Mouse (Mus musculus) heart, adult 2 months (tissue): Measurements from ENCODE around the gene Krt81. TPM values are rescaled to one million over a fixed set of nuclear protein-coding genes. Genes with fewer than 3 reads are reported as not detected.

Experiments
- DNase-seq, 2 experiments: peaks; one replicate each; pipeline ENCODE4 v3.0.0; 2021
- H3K27ac ChIP-seq: fragments of 200-600 bp; 2 replicates; pipeline ENCODE4 v1.8.1; 2022
- H3K27me3 ChIP-seq: fragments of 200-500 bp; 2 replicates; pipeline ENCODE4 v1.6.1; 2012; ENCODE audit warnings: mild to moderate bottlenecking, low read length, inconsistent platforms, mixed read lengths; ENCODE audit not compliant: control insufficient read depth, insufficient read depth
- H3K36me3 ChIP-seq: fragments of 200-500 bp; 2 replicates; pipeline ENCODE4 v1.6.1; 2012; ENCODE audit warnings: low read length, inconsistent platforms; ENCODE audit not compliant: control insufficient read depth, insufficient read depth
- H3K4me1 ChIP-seq: fragments of 200-500 bp; 2 replicates; pipeline ENCODE4 v1.6.1; 2011; ENCODE audit warnings: low read length; ENCODE audit not compliant: control insufficient read depth, insufficient read depth
- H3K4me3 ChIP-seq: fragments of 200-600 bp; 2 replicates; pipeline ENCODE4 v1.8.1; 2022
- H3K79me2 ChIP-seq: fragments of 200-500 bp; replicated peaks from 2 replicates; pipeline ENCODE4 v1.6.1; 2012; ENCODE audit warnings: mild to moderate bottlenecking, inconsistent platforms, low read length, moderate library complexity, mixed read lengths; ENCODE audit not compliant: control insufficient read depth, insufficient read depth
- H3K9ac ChIP-seq: fragments of 200-500 bp; 2 replicates; pipeline ENCODE4 v1.6.1; 2012; ENCODE audit warnings: low read depth, mild to moderate bottlenecking, control low read depth, inconsistent platforms, low read length, mixed read lengths
- CTCF ChIP-seq: fragments of 200-600 bp; IDR thresholded peaks from 2 replicates; pipeline ENCODE4 v1.8.1; 2022; ENCODE audit warnings: antibody characterized with exemption, mild to moderate bottlenecking, moderate library complexity
- EP300 ChIP-seq: fragments of 200-500 bp; IDR thresholded peaks from 2 replicates; pipeline ENCODE4 v1.6.1; 2011; ENCODE audit warnings: low read depth, low read length, control low read depth; ENCODE audit not compliant: insufficient read depth
- POLR2A ChIP-seq: fragments of 200-500 bp; IDR thresholded peaks from 2 replicates; pipeline ENCODE4 v1.6.1; 2011; ENCODE audit warnings: mild to moderate bottlenecking, low read depth, low read length, control low read depth; ENCODE audit not compliant: insufficient read depth
- WGBS: fragments of 180-500 bp; shearing (Covaris S2); methylation state at CpG from one replicate; pipeline ENCODE4 v1.1.7; 2018; 5-methylcytosine and 5-hydroxymethylcytosine counted together
- intact Hi-C: fragments of 180-260 bp; cut with DNase I; formaldehyde crosslinking; loops from one replicate; pipeline ENCODE4 v1.15.1; 2025
- polyA plus RNA-seq: library from polyadenylated mRNA; depleted of rRNA; stranded (reverse); fragments of >200 nt; gene quantifications from 2 replicates; pipeline ENCODE4 v1.2.3, GENCODE M21; 2012
- total RNA-seq, 2 experiments: library from RNA; stranded (reverse); gene quantifications; 2 replicates each; pipeline ENCODE4 v1.2.3; 2021

Krt81 gene
- total and polyA plus RNA-seq, 3 experiments, result not detected

DNA sequence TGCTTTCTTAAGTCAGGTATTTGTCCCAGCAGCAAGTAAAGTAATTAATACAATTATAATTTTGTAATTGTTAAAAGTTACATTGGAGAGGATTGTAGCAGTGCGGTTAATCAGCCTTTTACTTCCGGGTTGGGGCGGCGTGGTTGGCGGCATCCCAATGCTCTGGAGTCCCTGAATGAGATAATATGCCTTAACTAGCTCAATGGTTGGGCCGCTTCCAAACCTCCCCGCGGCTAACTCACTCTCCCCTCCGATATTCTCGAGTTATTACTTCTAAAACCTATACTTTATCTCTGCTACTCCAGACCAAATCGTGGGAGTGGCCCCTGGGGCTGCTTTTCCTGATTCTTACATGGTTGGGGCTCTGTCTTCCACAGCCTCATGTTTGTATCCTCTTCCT lies 17.0 kb downstream of the Krt81 start:
- Histone ChIP-seq H3K4me1 (no peaks in the 10 kb centered on the region; the same call in 1 of the 2 replicates), H3K36me3 (no peaks in the 10 kb centered on the region), H3K4me3 (no peak overlapping the region; the same call in 1 of the 2 replicates), H3K27ac (no peak overlapping the region), H3K9ac (no peak overlapping the region), H3K27me3 (no peaks in the 10 kb centered on the region), H3K79me2 (no peaks in the 10 kb centered on the region)
- WGBS, result 18% methylated on average over 11 of the region's 11 CpGs
- TF ChIP-seq POLR2A (no peak), CTCF (no peak), EP300 (no peak)
- intact Hi-C loops, result no loop called here
- DNase-seq, result peak; percentile 21 to 49

DNA sequence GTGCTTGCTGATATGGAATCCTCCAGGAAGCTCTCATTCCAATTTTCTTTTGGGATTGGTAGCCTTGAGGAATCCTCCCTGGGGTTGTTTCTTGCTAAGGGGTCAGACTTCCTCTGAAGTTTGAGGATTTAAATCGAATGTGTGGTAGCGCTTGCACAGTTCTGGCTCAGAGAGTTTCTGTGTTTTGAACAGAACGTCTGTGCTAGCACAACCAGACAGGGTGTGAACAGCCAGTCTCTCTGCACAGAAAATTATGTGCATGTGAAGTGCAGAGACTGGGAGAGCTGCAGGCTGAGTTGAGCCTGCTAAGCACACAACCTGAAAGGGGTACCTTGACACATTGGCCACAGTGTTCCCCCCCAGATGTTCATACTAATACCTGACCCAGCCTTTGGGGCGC lies 22.7 kb downstream of the Krt81 start:
- peaks cover 5% of the 10 kb centered on the region for H3K27me3 ChIP-seq
- WGBS, result 67% methylated on average over 4 of the region's 4 CpGs
- intact Hi-C loops, result no loop called here
- no peak overlapping the region for H3K9ac ChIP-seq
- no peaks in the 10 kb centered on the region for H3K4me1 ChIP-seq
- no peak for DNase-seq
- TF ChIP-seq POLR2A (no peak), EP300 (no peak), CTCF (no peak)
- H3K4me3 ChIP-seq, result no peak overlapping the region
- H3K27ac ChIP-seq, result no peak overlapping the region
- no peaks in the 10 kb centered on the region for H3K36me3 ChIP-seq
- no peaks in the 10 kb centered on the region for H3K79me2 ChIP-seq

DNA sequence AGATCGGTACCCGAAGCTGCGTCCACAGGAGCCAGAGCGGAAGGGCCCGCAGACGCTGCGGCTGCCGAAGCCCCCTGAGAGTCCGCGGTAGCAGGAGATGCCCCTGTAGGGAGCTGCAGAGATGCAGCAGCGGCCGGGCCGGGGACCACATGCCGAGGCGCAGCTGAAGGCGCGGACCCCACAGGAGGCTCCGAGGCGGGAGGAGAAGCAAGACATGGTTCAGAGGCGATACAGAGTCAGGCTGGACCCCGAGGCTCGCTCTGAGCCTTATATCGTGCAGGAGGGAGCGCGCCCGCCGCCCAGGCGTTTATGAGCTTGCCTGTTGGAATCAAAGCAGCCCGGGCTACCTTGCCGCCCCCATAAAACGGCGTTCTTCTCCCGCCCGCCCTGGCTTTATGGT lies 25.0 kb downstream of the Krt81 start, which contains the start of gene Krt87:
TSS of gene Krt87 (minus strand) at position 250 of the 400 bp plus-strand sequence.
- no peak within 1 kb of the TSS for H3K27ac ChIP-seq
- no peak within 1 kb of the TSS for H3K9ac ChIP-seq
- no peak for DNase-seq
- 3% methylated on average over 34 of the region's 34 CpGs for WGBS
- no peaks in the 10 kb centered on the region for H3K4me1 ChIP-seq
- peaks cover 5% of the 10 kb centered on the region for H3K27me3 ChIP-seq
- H3K79me2 ChIP-seq, result no peaks in the 10 kb centered on the region
- intact Hi-C loops, result no loop called here
- H3K36me3 ChIP-seq, result no peaks in the 10 kb centered on the region
- TF ChIP-seq POLR2A (no peak), EP300 (no peak), CTCF (no peak)
- no peak within 1 kb of the TSS for H3K4me3 ChIP-seq

DNA sequence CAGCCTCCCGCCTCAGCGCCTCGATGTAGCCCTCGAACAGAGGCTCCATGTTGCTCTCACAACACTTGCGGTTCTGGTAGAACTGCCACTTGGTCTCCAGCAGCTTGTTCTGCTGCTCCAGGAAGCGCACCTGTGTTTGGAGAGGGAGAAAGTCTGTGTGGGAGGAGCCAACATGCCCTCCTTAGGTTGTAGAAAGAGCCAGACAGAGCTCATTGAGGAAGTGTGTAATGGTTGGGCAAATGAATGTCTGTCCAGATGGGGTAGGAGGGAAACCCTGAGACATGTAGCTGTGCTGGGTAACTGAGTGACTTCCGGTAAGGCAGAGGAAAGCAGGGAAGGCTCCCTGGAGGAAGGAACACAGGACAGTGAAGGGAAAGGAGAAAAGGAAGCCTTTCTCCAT lies 26.9 kb downstream of the Krt81 start:
- no peaks in the 10 kb centered on the region for H3K79me2 ChIP-seq
- H3K9ac ChIP-seq, result no peak overlapping the region
- no peak overlapping the region for H3K27ac ChIP-seq
- 81% methylated on average over 7 of the region's 7 CpGs for WGBS
- no peak overlapping the region for H3K4me3 ChIP-seq
- no peaks in the 10 kb centered on the region for H3K36me3 ChIP-seq
- H3K4me1 ChIP-seq, result no peaks in the 10 kb centered on the region
- DNase-seq, result no peak
- no peak for TF ChIP-seq POLR2A
- TF ChIP-seq EP300, result no peak
- TF ChIP-seq CTCF, result no peak
- intact Hi-C loops, result no loop called here
- H3K27me3 ChIP-seq, result peaks cover 5% of the 10 kb centered on the region

DNA sequence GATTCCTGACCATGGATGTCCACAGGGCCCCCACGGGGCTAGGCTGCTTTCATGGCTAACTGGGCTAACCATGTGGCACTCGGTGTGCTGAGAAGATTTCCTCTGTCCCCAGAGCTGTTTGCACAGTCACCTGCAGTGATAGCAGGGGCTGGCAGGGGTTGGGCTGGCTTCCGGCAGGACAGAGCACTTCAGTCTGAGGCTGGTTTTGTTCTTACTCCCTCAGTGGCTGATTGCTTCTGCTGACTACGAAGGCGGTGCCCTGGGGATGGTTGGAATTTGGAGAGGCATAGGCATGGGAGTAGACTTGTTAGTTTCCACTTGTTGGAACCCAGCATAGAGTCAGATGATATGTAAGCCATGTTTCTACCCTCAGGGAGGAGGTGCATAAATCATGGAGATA lies 38.6 kb downstream of the Krt81 start:
- intact Hi-C loops, result no loop called here
- no peak overlapping the region for H3K4me3 ChIP-seq
- H3K9ac ChIP-seq, result no peak overlapping the region
- DNase-seq, result no peak
- H3K79me2 ChIP-seq, result no peaks in the 10 kb centered on the region
- H3K4me1 ChIP-seq, result no peaks in the 10 kb centered on the region
- 26% methylated on average over 5 of the region's 5 CpGs for WGBS
- TF ChIP-seq CTCF (no peak), POLR2A (no peak), EP300 (no peak)
- H3K27me3 ChIP-seq, result no peaks in the 10 kb centered on the region
- no peak overlapping the region for H3K27ac ChIP-seq
- H3K36me3 ChIP-seq, result no peaks in the 10 kb centered on the region

DNA sequence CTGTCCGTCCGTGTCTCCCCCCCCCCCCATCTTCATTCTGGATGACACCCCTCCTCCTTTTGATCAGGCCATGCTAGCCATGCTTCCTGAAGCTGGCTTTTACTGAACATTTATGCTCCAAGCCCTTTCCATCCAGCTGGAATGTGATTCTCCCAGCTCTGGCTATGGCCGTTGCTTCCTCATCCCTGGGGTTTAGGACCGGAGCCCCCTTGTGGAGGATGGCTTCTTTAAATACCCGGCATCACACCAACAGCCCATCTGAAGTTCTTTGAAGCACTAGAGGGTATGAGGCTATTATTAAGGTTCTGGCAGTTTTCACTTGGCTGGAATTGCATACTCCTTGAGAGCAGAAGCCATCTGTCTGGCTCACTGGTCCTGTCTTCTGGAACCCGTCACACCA lies 42.6 kb downstream of the Krt81 start:
- Histone ChIP-seq H3K4me3 (no peak overlapping the region), H3K36me3 (no peaks in the 10 kb centered on the region), H3K79me2 (no peaks in the 10 kb centered on the region), H3K27ac (no peak overlapping the region), H3K27me3 (no peaks in the 10 kb centered on the region), H3K9ac (no peak overlapping the region), H3K4me1 (no peaks in the 10 kb centered on the region)
- TF ChIP-seq CTCF (peak; percentile 39), POLR2A (no peak)
- DNase-seq, result no peak
- intact Hi-C loops, result no loop called here
- 40% methylated on average over 5 of the region's 6 CpGs for WGBS
